Mouse (Mus musculus): ENCODE measurements around the gene Gm10577. TPM values are rescaled to one million over a fixed set of nuclear protein-coding genes. Genes with fewer than 3 reads are reported as not detected.

Gene Gm10577
- polyA plus RNA-seq, 1 experiment from 2014 or later, result not detected

DNA sequence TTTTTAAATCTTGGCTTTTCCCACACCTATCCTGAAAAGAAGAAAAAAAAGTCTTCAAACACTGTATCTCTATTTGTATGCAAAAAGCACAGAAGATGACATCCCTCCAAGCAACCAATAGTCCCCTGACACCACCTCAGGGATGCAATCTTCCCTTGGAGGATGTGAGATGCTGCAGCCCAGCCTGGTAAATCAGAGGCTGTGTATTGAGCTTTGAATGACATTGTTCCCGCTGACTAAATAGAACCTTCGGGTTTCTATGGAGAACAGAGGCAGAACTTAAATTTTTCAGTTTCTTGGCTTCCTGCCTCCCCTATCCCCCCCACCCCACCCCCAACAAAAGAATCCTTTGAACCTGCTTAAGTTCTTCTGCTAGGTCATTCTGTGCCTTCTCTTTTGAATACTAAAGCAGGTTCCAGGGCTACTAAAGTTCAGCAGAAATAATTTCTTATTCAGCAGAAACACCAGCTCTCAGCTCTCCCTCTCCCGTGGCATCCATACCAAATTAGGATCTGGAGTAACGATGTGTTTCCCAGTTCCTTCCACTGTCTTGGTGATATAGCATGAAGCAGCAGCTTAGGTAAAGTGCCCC lies 24.3 kb downstream of the Gm10577 start:
- 92% methylated on average over 4 of the region's 4 CpGs for WGBS
- ATAC-seq (ENCODE audit: insufficient number of reproducible peaks, insufficient read depth, low FRiP score, low TSS enrichment, low read depth), result no peak
- H3K36me3 ChIP-seq, result peaks cover 92% of the 10 kb centered on the region

DNA sequence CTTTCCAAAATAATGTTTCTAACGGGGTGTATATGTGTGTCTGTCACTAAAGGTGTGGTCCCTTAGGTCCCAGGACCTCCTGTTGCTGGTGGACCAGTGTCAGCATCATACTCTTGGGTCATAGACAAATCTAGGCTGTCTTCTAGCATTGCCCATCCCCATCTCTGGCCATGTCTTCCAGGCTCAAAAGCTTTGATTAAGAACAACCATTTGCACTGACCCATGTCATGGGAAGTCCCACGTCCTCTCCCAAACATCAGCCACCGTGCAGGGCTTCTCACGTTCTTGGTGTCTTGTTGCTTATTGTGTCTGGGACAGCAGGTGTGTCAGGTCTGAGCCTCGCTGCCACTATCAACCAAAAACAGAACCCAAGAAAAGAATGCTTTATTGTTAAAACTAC lies 24.9 kb downstream of the Gm10577 start:
- 86% methylated on average over 5 of the region's 5 CpGs for whole genome bisulfite sequencing
- Histone ChIP-seq H3K9me3 (no peaks in the 10 kb centered on the region), H3K4me3 (replicated peaks) (no peak overlapping the region), H3K4me1 (replicated peaks) (peaks cover 6% of the 10 kb centered on the region; the same call in 1 of the 2 replicates), H3K36me3 (peaks cover 92% of the 10 kb centered on the region), H3K27me3 (no peaks in the 10 kb centered on the region), H3K9ac (replicated peaks) (no peak overlapping the region), H3K4me2 (no peak overlapping the region), H3K27ac (no peak overlapping the region)
- no peak for ATAC-seq (ENCODE audit: insufficient number of reproducible peaks, insufficient read depth, low FRiP score, low TSS enrichment, low read depth)

More for the DNA sequence above, 24.3 kb downstream of the Gm10577 start:
- Histone ChIP-seq H3K4me1 (replicated peaks) (peaks cover 6% of the 10 kb centered on the region; the same call in 1 of the 2 replicates), H3K27me3 (no peaks in the 10 kb centered on the region), H3K4me2 (no peak overlapping the region), H3K9me3 (no peaks in the 10 kb centered on the region), H3K9ac (replicated peaks) (no peak overlapping the region), H3K4me3 (replicated peaks) (no peak overlapping the region), H3K27ac (no peak overlapping the region)

DNA sequence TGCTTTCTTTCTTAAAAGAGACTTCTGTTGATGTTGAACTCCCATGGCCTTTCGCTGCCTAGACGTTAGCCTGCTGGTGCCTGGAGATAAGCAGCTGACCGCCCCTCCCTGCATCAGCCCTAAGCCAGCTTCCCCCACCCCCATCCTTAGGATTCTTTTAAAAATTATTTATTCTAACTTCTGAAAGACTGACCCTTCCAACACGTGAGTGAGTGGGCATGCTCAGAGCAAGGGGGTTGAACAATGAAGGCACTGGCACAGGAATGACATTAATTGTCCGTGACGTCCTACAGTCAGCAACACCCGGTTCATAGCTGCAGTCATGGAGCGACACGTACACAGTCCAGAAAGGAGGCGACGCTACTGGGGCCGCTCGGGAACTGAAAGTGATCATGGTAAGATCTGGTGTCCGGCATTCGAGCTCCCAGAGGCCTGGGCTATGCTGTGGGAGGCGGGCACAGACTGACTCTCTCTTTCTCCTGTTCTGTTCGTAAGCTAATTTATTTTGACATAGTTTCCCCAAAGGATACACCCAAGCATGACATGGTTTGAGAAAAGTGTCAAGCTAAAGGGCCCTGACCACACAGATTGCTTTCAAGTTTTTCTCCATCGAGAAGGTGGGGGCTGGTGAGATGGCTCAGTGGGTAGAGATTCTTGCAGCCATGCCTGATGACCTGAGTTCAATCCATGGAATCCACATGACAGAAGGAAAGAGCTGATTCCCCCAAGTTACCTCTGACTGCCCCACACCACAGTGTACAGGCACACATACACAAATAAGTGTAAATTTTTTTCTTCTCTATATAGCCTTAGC lies 25.8 kb downstream of the Gm10577 start:
- H3K4me1 ChIP-seq (replicated peaks), result peaks cover 6% of the 10 kb centered on the region; the same call in 1 of the 2 replicates
- H3K27me3 ChIP-seq, result no peaks in the 10 kb centered on the region
- no peaks in the 10 kb centered on the region for H3K9me3 ChIP-seq
- no peak overlapping the region for H3K27ac ChIP-seq
- peaks cover 92% of the 10 kb centered on the region for H3K36me3 ChIP-seq
- whole genome bisulfite sequencing, result 86% methylated on average over 18 of the region's 18 CpGs
- no peak for ATAC-seq (ENCODE audit: insufficient number of reproducible peaks, insufficient read depth, low FRiP score, low TSS enrichment, low read depth)
- H3K4me3 ChIP-seq (replicated peaks), result no peak overlapping the region
- no peak overlapping the region for H3K9ac ChIP-seq (replicated peaks)
- no peak overlapping the region for H3K4me2 ChIP-seq

DNA sequence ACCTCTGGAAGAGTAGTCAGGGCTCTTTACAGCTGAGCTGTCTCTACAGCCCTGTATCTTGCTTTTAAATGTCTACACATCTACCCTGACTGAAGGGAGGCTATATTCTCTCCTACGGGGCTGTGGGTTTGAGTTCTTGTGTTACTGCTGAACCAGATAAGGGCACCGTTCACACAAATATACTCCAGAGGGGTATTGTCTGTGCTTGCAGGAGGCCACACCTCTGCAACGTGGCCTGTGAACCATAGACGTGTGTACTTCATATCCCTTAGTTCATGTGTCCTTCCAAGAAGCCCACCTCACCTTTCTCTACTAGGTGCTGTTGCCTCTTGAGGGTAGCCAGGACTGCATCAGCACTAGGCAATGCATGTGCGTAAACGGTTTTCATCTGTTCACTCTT lies 28.4 kb downstream of the Gm10577 start:
- no peaks in the 10 kb centered on the region for H3K27me3 ChIP-seq
- no peak overlapping the region for H3K9ac ChIP-seq (replicated peaks)
- H3K4me3 ChIP-seq (replicated peaks), result no peak overlapping the region
- no peak overlapping the region for H3K27ac ChIP-seq
- 95% methylated on average over 6 of the region's 6 CpGs for WGBS
- ATAC-seq (ENCODE audit: insufficient number of reproducible peaks, insufficient read depth, low FRiP score, low TSS enrichment, low read depth), result no peak
- peaks cover 98% of the 10 kb centered on the region for H3K36me3 ChIP-seq
- no peaks in the 10 kb centered on the region for H3K9me3 ChIP-seq
- H3K4me1 ChIP-seq (replicated peaks), result no peaks in the 10 kb centered on the region
- H3K4me2 ChIP-seq, result no peak overlapping the region

DNA sequence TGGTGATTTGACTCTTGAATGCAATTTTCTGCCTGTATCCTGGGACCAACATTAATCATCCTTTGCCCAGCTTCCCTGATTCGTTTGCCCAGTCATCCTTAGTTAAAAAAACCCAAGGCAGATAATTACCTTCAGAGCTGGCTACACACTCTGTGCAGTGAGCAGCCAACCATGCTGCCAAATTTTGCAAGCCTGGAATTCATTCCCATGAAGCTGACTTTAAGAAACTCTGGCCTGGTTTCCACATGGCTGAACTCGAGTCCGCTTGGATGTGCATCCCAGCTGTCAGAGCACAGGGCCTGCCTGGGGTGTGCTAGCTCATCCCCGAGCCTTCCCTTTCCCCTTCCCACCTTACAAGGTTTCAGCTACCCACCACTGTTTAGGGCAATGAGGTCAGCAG lies 29.5 kb downstream of the Gm10577 start:
- no peak overlapping the region for H3K9ac ChIP-seq (replicated peaks)
- no peaks in the 10 kb centered on the region for H3K4me1 ChIP-seq (replicated peaks)
- peaks cover 96% of the 10 kb centered on the region for H3K36me3 ChIP-seq
- no peak overlapping the region for H3K4me3 ChIP-seq (replicated peaks)
- H3K27ac ChIP-seq, result no peak overlapping the region
- ATAC-seq (ENCODE audit: insufficient number of reproducible peaks, insufficient read depth, low FRiP score, low TSS enrichment, low read depth), result no peak
- 81% methylated on average over 4 of the region's 4 CpGs for WGBS
- H3K4me2 ChIP-seq, result no peak overlapping the region
- H3K9me3 ChIP-seq, result no peaks in the 10 kb centered on the region
- no peaks in the 10 kb centered on the region for H3K27me3 ChIP-seq

DNA sequence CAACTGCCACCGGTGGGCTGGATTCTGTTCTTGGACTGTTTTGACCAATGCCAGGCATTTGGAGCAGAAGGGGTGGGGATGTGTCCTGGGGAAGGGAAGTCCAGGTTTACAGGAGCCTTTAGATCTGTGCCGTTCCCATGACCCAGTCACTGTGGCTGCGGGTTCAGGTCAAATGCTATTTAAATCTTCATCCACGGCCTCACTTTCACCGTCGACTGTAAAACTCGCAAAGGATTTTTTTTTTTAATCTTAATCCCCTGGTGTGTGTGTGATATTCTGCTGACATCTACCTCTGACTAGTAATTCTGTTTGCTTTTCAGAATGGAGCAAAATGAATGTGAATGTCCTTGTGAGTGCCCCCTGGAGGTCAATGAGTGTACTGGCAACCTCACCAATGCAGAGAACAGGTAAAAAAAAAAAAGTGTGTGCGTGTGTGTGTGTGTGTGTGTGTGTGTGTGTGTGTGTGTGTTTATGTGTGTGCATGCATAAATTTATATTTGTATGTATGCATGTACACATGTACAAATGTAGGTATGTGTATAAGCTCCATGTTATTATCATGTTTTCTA lies 32.2 kb downstream of the Gm10577 start:
- Histone ChIP-seq H3K4me1 (replicated peaks) (no peaks in the 10 kb centered on the region), H3K4me3 (replicated peaks) (no peak overlapping the region), H3K27ac (no peak overlapping the region), H3K36me3 (peaks cover 95% of the 10 kb centered on the region), H3K4me2 (no peak overlapping the region), H3K9ac (replicated peaks) (no peak overlapping the region), H3K27me3 (no peaks in the 10 kb centered on the region), H3K9me3 (no peaks in the 10 kb centered on the region)
- WGBS, result 82% methylated on average over 8 of the region's 8 CpGs
- no peak for ATAC-seq (ENCODE audit: insufficient number of reproducible peaks, insufficient read depth, low FRiP score, low TSS enrichment, low read depth)

DNA sequence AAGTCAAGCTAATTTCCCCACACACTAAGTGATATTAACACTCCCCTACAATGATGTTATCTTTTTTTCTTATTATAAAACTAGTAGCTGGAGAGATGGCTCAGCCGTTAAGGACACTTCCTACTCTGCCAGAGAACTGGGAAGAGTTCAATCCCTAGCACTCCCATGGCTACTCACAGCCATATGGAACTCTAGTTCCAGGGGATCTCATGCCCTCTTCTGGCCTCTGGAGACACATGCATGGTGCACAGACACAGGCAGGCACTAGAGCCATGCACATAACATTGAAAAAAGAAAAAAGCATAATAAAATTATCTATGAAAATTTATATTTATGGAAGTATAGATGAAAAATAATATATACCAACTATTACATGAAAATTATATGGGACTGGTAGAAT lies 33.3 kb downstream of the Gm10577 start:
- no peak overlapping the region for H3K9ac ChIP-seq (replicated peaks)
- no peaks in the 10 kb centered on the region for H3K27me3 ChIP-seq
- H3K27ac ChIP-seq, result no peak overlapping the region
- H3K4me3 ChIP-seq (replicated peaks), result no peak overlapping the region
- ATAC-seq (ENCODE audit: insufficient number of reproducible peaks, insufficient read depth, low FRiP score, low TSS enrichment, low read depth), result no peak
- no peak overlapping the region for H3K4me2 ChIP-seq
- peaks cover 93% of the 10 kb centered on the region for H3K36me3 ChIP-seq
- H3K9me3 ChIP-seq, result no peaks in the 10 kb centered on the region
- 90% methylated on average over 1 of the region's 1 CpGs for WGBS
- no peaks in the 10 kb centered on the region for H3K4me1 ChIP-seq (replicated peaks)

DNA sequence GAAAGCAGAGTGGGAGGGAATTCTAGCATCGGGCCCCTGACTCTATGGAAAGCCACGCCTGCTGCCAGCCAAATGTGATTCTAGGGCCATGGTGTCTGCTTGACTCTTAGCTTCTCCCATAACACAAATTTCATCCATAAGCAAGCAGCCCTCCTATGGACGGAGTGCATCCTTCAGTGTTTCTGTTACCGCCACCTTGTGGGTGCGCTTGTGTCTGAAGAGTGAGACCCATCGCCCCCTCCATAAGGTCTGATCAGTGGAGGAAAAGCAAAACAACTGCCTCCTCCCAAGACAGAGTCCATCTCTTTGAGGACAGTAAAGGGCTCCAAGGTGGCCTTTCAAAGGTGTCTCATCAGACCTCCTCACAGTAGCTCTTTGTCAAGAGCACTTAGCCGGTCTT lies 43.0 kb downstream of the Gm10577 start:
- H3K27me3 ChIP-seq, result no peaks in the 10 kb centered on the region
- H3K36me3 ChIP-seq, result peaks cover 91% of the 10 kb centered on the region
- H3K9me3 ChIP-seq, result no peaks in the 10 kb centered on the region
- 90% methylated on average over 7 of the region's 7 CpGs for WGBS
- no peaks in the 10 kb centered on the region for H3K4me1 ChIP-seq (replicated peaks)
- no peak for ATAC-seq (ENCODE audit: insufficient number of reproducible peaks, insufficient read depth, low FRiP score, low TSS enrichment, low read depth)
- H3K4me3 ChIP-seq (replicated peaks), result no peak overlapping the region
- H3K4me2 ChIP-seq, result no peak overlapping the region
- H3K27ac ChIP-seq, result no peak overlapping the region
- H3K9ac ChIP-seq (replicated peaks), result no peak overlapping the region

DNA sequence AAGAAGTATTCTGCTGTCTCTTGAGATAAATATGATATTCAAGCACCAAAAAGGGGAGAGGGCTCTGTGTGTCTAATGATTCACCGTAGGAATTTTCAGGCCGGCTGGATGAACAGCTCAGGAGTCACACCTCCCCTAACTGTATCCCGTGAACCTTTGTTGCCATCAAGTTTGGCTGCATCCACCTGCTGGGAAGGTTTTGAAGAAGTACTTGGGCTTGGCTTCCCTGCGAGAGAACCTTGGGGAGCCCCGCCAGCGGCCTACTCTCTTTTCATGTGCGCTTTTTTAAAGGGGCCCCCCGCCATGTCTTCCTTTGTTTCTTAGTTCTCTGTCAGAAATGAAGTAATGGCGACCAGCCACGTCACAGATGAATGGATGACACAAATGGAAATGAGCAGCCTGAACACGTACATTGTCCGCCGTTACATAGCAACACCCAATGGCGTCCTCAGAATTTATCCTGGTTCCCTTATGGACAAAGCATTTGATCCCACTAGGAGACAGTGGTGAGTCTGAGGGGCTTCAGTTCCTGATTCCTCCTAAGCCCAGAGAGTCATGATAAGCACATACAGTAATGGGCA lies 46.0 kb downstream of the Gm10577 start:
- ATAC-seq (ENCODE audit: insufficient number of reproducible peaks, insufficient read depth, low FRiP score, low TSS enrichment, low read depth), result no peak
- no peaks in the 10 kb centered on the region for H3K27me3 ChIP-seq
- peaks cover 91% of the 10 kb centered on the region for H3K36me3 ChIP-seq
- no peaks in the 10 kb centered on the region for H3K9me3 ChIP-seq
- 90% methylated on average over 14 of the region's 14 CpGs for WGBS
- no peaks in the 10 kb centered on the region for H3K4me1 ChIP-seq (replicated peaks)
- H3K27ac ChIP-seq, result no peak overlapping the region
- no peak overlapping the region for H3K4me2 ChIP-seq
- no peak overlapping the region for H3K9ac ChIP-seq (replicated peaks)
- no peak overlapping the region for H3K4me3 ChIP-seq (replicated peaks)

DNA sequence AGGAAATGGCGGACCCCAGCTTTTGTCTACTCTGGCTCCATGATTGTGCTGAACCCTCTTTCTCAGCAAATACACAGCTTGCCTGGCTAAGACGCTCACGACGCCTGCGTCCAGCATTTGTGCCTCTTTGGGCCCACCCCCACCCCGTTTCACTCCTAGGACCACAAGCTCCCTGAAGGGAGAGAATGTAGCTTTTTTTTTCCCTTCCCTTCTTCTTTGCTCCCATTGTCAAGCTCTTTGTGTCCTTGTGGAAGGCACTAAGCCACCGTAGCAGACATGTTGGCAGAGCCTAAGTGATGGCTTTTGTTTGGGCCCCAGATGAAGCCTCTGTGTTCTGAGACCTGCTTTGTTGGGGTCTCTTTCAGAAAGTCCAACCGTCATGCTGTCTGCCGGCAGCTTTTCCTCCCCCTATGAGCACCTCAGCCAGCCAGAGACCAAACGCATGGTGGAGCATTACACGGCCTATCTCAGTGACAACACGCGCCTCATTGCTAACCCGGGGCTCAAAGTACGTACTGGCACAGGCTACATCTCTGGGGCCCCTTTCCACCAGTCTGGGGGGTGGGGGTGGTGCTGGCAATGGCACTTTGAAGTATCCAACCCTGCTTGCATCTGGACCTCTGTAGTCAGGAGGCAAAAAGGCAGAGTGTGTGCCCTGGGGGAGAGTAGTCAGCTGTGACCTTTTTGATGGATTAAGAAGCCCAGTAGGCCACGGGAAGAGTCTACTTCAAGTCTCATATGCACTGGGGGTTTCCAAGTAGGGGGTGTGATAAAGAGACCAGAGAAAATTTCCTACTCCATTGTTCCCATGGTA lies 46.6 kb downstream of the Gm10577 start:
- Histone ChIP-seq H3K9me3 (no peaks in the 10 kb centered on the region), H3K27ac (no peak overlapping the region), H3K4me1 (replicated peaks) (no peaks in the 10 kb centered on the region), H3K36me3 (peaks cover 92% of the 10 kb centered on the region), H3K4me2 (no peak overlapping the region), H3K4me3 (replicated peaks) (no peak overlapping the region), H3K27me3 (no peaks in the 10 kb centered on the region), H3K9ac (replicated peaks) (no peak overlapping the region)
- WGBS, result 89% methylated on average over 16 of the region's 16 CpGs
- no peak for ATAC-seq (ENCODE audit: insufficient number of reproducible peaks, insufficient read depth, low FRiP score, low TSS enrichment, low read depth)
